Mouse (Mus musculus) granulocyte monocyte progenitor cell, adult 5-6 weeks (primary cell): ENCODE measurements around the gene Gga1. TPM values are rescaled to one million over a fixed set of nuclear protein-coding genes. Genes with fewer than 3 reads are reported as not detected.
A peak's percentile ranks its signal among the peaks of the same experiment; 100 is the strongest.

Experiments
- ATAC-seq: replicated peaks from 2 replicates; pipeline ENCODE4 v1.8.0; 2016; ENCODE audit warnings: mild to moderate bottlenecking, moderate TSS enrichment, inconsistent platforms; ENCODE audit not compliant: poor library complexity, severe bottlenecking
- total RNA-seq, 2 experiments: library from RNA; stranded (forward) in 1 of 2; stranded (reverse) in 1 of 2; fragments of 200-712, 200-1000 nt in 1 of 2; fragments of >200 nt in 1 of 2; fragmentation: Nextera tagmentation in 1 of 2; gene quantifications; 2 replicates each; pipeline ENCODE4 v1.2.3; 2014 to 2017

Gga1 gene
- total RNA-seq, 2 experiments from 2014 or later = 13.9 to 48.6 TPM

GRCm38 (mm10) chr15:78900585-78901421 is 23.8 kb downstream of the Gga1 start:
- peak; percentile 21 for ATAC-seq

- no peak for ATAC-seq
Measured at GRCm38 (mm10) chr15:78901422-78901789, 24.4 kb downstream of the Gga1 start.

GRCm38 (mm10) chr15:78903243-78903642 is 26.3 kb downstream of the Gga1 start:
- ATAC-seq = peak; percentile 39

- ATAC-seq = no peak
Measured at GRCm38 (mm10) chr15:78908399-78908798, 31.4 kb downstream of the Gga1 start.

- no peak for ATAC-seq
Measured at GRCm38 (mm10) chr15:78908982-78909381, 32.0 kb downstream of the Gga1 start.

- ATAC-seq = no peak
Measured at GRCm38 (mm10) chr15:78912040-78912439, 35.0 kb downstream of the Gga1 start.

- peak; percentile 85 for ATAC-seq
Measured at GRCm38 (mm10) chr15:78913632-78914090, 36.7 kb downstream of the Gga1 start, which contains the start of gene Pdxp. TSS of gene Pdxp (plus strand) at chr15:78913919.

- ATAC-seq = no peak
Measured at GRCm38 (mm10) chr15:78914091-78914822, 37.3 kb downstream of the Gga1 start.

- no peak for ATAC-seq
Measured at GRCm38 (mm10) chr15:78914823-78915659, 38.1 kb downstream of the Gga1 start.

- ATAC-seq = peak; percentile 68
Measured at GRCm38 (mm10) chr15:78915660-78916017, 38.6 kb downstream of the Gga1 start.

- ATAC-seq = no peak
Measured at GRCm38 (mm10) chr15:78916052-78916826, 39.2 kb downstream of the Gga1 start.

- no peak for ATAC-seq
Measured at GRCm38 (mm10) chr15:78918126-78918525, 41.1 kb downstream of the Gga1 start.

- no peak for ATAC-seq
Measured at GRCm38 (mm10) chr15:78919914-78920313, 42.9 kb downstream of the Gga1 start.

GRCm38 (mm10) chr15:78922700-78923099 is 45.7 kb downstream of the Gga1 start:
- no peak for ATAC-seq

GRCm38 (mm10) chr15:78923585-78923984 is 46.6 kb downstream of the Gga1 start:
- ATAC-seq = peak; percentile 50

- no peak for ATAC-seq
Measured at GRCm38 (mm10) chr15:78925129-78925528, 48.1 kb downstream of the Gga1 start.

GRCm38 (mm10) chr15:78926021-78926919 is 49.3 kb downstream of the Gga1 start, which contains the start of gene Lgals1:
TSS of gene Lgals1 (plus strand) at chr15:78926725.
- peak; percentile 47 for ATAC-seq

GRCm38 (mm10) chr15:78927021-78927787 is 50.2 kb downstream of the Gga1 start:
- ATAC-seq = no peak
